Comparison of ENCODE assay signal across 8 mouse cellular contexts in genomic region chr13:80862215-80862614, GRCm38 (mm10). TPM values are rescaled to one million over a fixed set of nuclear protein-coding genes. Genes with fewer than 3 reads are reported as not detected.
DNase-seq lines count a peak whose midpoint lies in the region; TF ChIP-seq lines count a peak whose summit lies in the region.

No protein-coding gene starts in this region.

- no peaks in the 10 kb centered on the region for H3K79me2 ChIP-seq in liver, adult 2 months (ENCODE audit: control insufficient read depth, insufficient read depth, low read length)

- TF ChIP-seq CTCF in liver, adult 2 months (IDR thresholded peaks at IDR 0.05; ENCODE audit: low read depth, low read length): peak; percentile 81

- no peak overlapping the region for H3K9ac ChIP-seq in liver, adult 2 months (ENCODE audit: low read depth, low read length)

- no peak overlapping the region for H3K27ac ChIP-seq in liver, adult 2 months (replicated peaks; ENCODE audit: insufficient read depth, low read depth, low read length)

- TF ChIP-seq POLR2A in liver, adult 2 months (IDR thresholded peaks at IDR 0.05; ENCODE audit: extremely low read depth, insufficient read depth, low read length): no peak

- no peaks in the 10 kb centered on the region for H3K36me3 ChIP-seq in liver, adult 2 months (ENCODE audit: control insufficient read depth, insufficient read depth, low read length)

- no peak overlapping the region for H3K4me3 ChIP-seq in liver, adult 2 months (ENCODE audit: insufficient read depth, low read depth, low read length)

- H3K27me3 ChIP-seq in liver, adult 2 months (ENCODE audit: control insufficient read depth, insufficient read depth, low read length): no peaks in the 10 kb centered on the region

- WGBS in liver, adult 2 months: 11% methylated on average over 5 of the region's 5 CpGs

- H3K4me1 ChIP-seq in liver, adult 2 months (ENCODE audit: control insufficient read depth, insufficient read depth, low read length): peaks cover 1% of the 10 kb centered on the region; the same call in 1 of the 2 replicates

- DNase-seq in 3T3-L1 (ENCODE audit: low read depth, low spot score) (peak; percentile 79), MN1 (ENCODE audit: low spot score) (peak; percentile 64)
- peak; percentile 48 for DNase-seq in cerebellum, adult 9-10 months
- DNase-seq in frontal cortex, postnatal 25 days (ENCODE audit: low spot score in 2 of 2): peak; percentile 44 to 50
- peak; percentile 16 for DNase-seq in kidney, adult 11 months
- DNase-seq in liver, adult 2 months (ENCODE audit: extremely low read depth, low read depth, low spot score): peak; percentile 40
- DNase-seq in neural tube, embryonic 10.5 days (ENCODE audit: extremely low spot score, low spot score): peak; percentile 63
- peak; percentile 64 for DNase-seq in thymus, postnatal 0 days (ENCODE audit: low spot score)

RNA-seq across cellular contexts. Expression of gene Arrdc3, which starts 21.0 kb away (rescaled TPM):
- 318 and 336 TPM in 2 replicates for total RNA-seq in liver, adult 2 months (2014; rRNA removed)
- polyA plus RNA-seq in liver, adult 2 months (2012; rRNA removed): 68.9 and 87.1 TPM in 2 replicates
- polyA plus RNA-seq in thymus, postnatal 0 days (2015; fragmentation: Nextera tagmentation; extraction: Ambion mirVana): 14.8 and 21.3 TPM in 2 replicates

Comparison
In these comparisons a context has a peak if more than half of its experiments do, and no peak if none do; other contexts are left out.
1. DNase-seq: peak in every context shown above with its lines; median percentile 79 in 3T3-L1; 64 in MN1; 64 in thymus, postnatal 0 days; 63 in neural tube, embryonic 10.5 days; 48 in cerebellum, adult 9-10 months; 47 in frontal cortex, postnatal 25 days; 40 in liver, adult 2 months; 16 in kidney, adult 11 months.